Mouse (Mus musculus) embryonic facial prominence, embryonic 13.5 days (tissue): ENCODE data around the gene Abraxas1. TPM values are rescaled to one million over a fixed set of nuclear protein-coding genes. Genes with fewer than 3 reads are reported as not detected.

Source experiments
- ATAC-seq: fragments of 200-750 bp; cut with Nextera tagmentation; 2 replicates; pipeline ENCODE4 v1.8.0; 2017; ENCODE audit warnings: low read depth; ENCODE audit not compliant: insufficient number of reproducible peaks, insufficient read depth, low FRiP score, low TSS enrichment
- H3K27ac ChIP-seq: fragments of 300-500 bp; sonication (generic); 2 replicates; pipeline ENCODE4 v1.5.1; 2015; ENCODE audit warnings: moderate library complexity, mild to moderate bottlenecking, inconsistent platforms
- H3K27me3 ChIP-seq: fragments of 300-500 bp; sonication (generic); 2 replicates; pipeline ENCODE4 v1.6.1; 2015; ENCODE audit warnings: mild to moderate bottlenecking, inconsistent platforms
- H3K36me3 ChIP-seq: fragments of 300-500 bp; sonication (generic); 2 replicates; pipeline ENCODE4 v1.6.1; 2015; ENCODE audit warnings: mild to moderate bottlenecking, inconsistent platforms
- H3K4me1 ChIP-seq: fragments of 300-500 bp; sonication (generic); 2 replicates; pipeline ENCODE4 v1.6.1; 2015; ENCODE audit warnings: inconsistent platforms
- H3K4me2 ChIP-seq: fragments of 300-500 bp; sonication (generic); 2 replicates; pipeline ENCODE4 v1.6.1; 2015; ENCODE audit warnings: moderate library complexity, mild to moderate bottlenecking, inconsistent platforms
- H3K4me3 ChIP-seq: fragments of 300-500 bp; sonication (generic); 2 replicates; pipeline ENCODE4 v1.5.1; 2015; ENCODE audit warnings: mild to moderate bottlenecking, inconsistent platforms
- H3K9ac ChIP-seq: fragments of 300-500 bp; sonication (generic); 2 replicates; pipeline ENCODE4 v1.6.1; 2015; ENCODE audit warnings: mild to moderate bottlenecking, inconsistent platforms
- H3K9me3 ChIP-seq: fragments of 300-500 bp; sonication (generic); 2 replicates; pipeline ENCODE4 v1.6.1; 2016; ENCODE audit warnings: inconsistent platforms
- WGBS: fragments of 180-500 bp; shearing (Covaris S2); methylation state at CpG from one replicate; pipeline ENCODE4 v1.1.7; 2015; ENCODE audit warnings: mixed read lengths; 5-methylcytosine and 5-hydroxymethylcytosine counted together
- polyA plus RNA-seq: library from polyadenylated mRNA; unstranded; fragments of >200 nt; fragmentation: Nextera tagmentation; extraction: Ambion mirVana; gene quantifications from 2 replicates; pipeline ENCODE4 v1.2.1, GENCODE M21; 2015

Gene Abraxas1
- 36.8 and 43.1 TPM in 2 replicates for polyA plus RNA-seq

- WGBS = under 1% methylated on average over 63 of the region's 63 CpGs
- 0 out of 2 replicates have a peak, but pooled peaks cover 5% of the 10 kb centered on the region for H3K4me1 ChIP-seq
Measured at GRCm38 (mm10) chr5:100820483-100821184, at the start of gene Abraxas1. Gene Abraxas1 (minus strand): TSS chr5:100820965.

GRCm38 (mm10) chr5:100869197-100869895 is 48.6 kb upstream of the Abraxas1 start:
- Histone ChIP-seq H3K9me3 (0 out of 2 replicates have a peak, but pooled peaks cover 2% of the 10 kb centered on the region), H3K36me3 (no peaks in the 10 kb centered on the region), H3K27me3 (no peaks in the 10 kb centered on the region), H3K4me2 (no peak overlapping the region), H3K9ac (no peak overlapping the region), H3K4me3 (no peak overlapping the region), H3K4me1 (no peaks in the 10 kb centered on the region), H3K27ac (no peak overlapping the region)
- WGBS = 60% methylated on average over 4 of the region's 4 CpGs
- ATAC-seq = no peak

More at GRCm38 (mm10) chr5:100820483-100821184, at the start of gene Abraxas1:
- peak; percentile 90 for ATAC-seq
- no peaks in the 10 kb centered on the region for H3K9me3 ChIP-seq
- peak within 1 kb of the TSS; percentile 98 for H3K9ac ChIP-seq
- H3K27ac ChIP-seq = peak within 1 kb of the TSS; percentile 85
- peaks cover 15% of the 10 kb centered on the region for H3K36me3 ChIP-seq
- H3K4me3 ChIP-seq = peak within 1 kb of the TSS; percentile 84
- peak within 1 kb of the TSS; percentile 80 for H3K4me2 ChIP-seq
- H3K27me3 ChIP-seq = no peaks in the 10 kb centered on the region

GRCm38 (mm10) chr5:100866183-100866582 is 45.4 kb upstream of the Abraxas1 start:
- Histone ChIP-seq H3K9ac (no peak overlapping the region), H3K27me3 (no peaks in the 10 kb centered on the region), H3K9me3 (0 out of 2 replicates have a peak, but pooled peaks cover 2% of the 10 kb centered on the region), H3K4me3 (no peak overlapping the region), H3K4me1 (no peaks in the 10 kb centered on the region), H3K36me3 (no peaks in the 10 kb centered on the region), H3K27ac (no peak overlapping the region), H3K4me2 (no peak overlapping the region)
- no peak for ATAC-seq
- 67% methylated on average over 2 of the region's 2 CpGs for WGBS

DNA sequence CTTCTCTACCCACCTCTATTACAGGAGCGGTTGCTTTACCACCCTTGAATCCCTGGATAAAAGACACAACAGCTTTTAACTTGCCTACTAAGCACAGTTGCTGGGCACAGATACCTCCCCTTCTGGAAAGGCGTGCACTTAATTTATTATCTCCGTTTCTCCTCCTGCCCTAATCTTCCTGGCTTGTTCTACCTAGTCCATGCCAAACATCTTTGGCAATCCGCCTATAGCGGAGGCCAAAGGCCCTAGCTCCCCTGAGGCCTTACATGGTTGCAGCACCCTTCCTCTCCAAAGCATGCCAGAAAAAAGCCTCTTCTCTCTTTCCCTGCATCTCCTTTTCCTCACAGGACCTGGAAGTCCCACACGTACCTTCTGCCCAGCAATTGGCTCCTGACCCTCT is 43.7 kb upstream of the Abraxas1 start:
- no peaks in the 10 kb centered on the region for H3K36me3 ChIP-seq
- 89% methylated on average over 6 of the region's 6 CpGs for WGBS
- H3K27ac ChIP-seq = no peak overlapping the region
- H3K4me2 ChIP-seq = no peak overlapping the region
- H3K4me3 ChIP-seq = no peak overlapping the region
- no peaks in the 10 kb centered on the region for H3K9me3 ChIP-seq
- H3K27me3 ChIP-seq = no peaks in the 10 kb centered on the region
- H3K4me1 ChIP-seq = no peaks in the 10 kb centered on the region
- H3K9ac ChIP-seq = no peak overlapping the region
- ATAC-seq = no peak

DNA sequence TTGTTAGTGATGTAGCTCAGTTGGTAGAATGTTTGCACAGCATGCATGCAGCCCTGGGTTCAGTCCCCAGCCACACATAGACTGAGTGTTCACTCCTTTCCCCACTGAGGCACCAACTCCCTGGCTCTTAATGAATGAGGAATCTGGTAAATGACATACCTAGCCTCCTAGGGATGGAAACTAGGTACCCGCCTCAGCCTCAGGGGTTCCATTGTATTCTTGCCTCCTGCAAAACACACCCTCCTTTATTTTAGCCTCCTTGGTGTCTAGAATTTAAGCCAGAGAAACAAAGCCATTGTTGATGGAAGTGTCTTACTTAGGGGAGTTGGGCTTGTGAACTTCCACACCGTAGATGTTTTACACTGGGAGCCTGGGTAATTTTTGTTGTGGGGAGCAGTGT is 42.3 kb upstream of the Abraxas1 start:
- H3K4me1 ChIP-seq = no peaks in the 10 kb centered on the region
- no peaks in the 10 kb centered on the region for H3K36me3 ChIP-seq
- ATAC-seq = no peak
- H3K4me2 ChIP-seq = no peak overlapping the region
- no peaks in the 10 kb centered on the region for H3K9me3 ChIP-seq
- no peak overlapping the region for H3K9ac ChIP-seq
- H3K4me3 ChIP-seq = no peak overlapping the region
- H3K27ac ChIP-seq = no peak overlapping the region
- no peaks in the 10 kb centered on the region for H3K27me3 ChIP-seq
- WGBS = 52% methylated on average over 2 of the region's 2 CpGs

GRCm38 (mm10) chr5:100861811-100862210 is 41.0 kb upstream of the Abraxas1 start:
- 76% methylated on average over 7 of the region's 7 CpGs for WGBS
- ATAC-seq = no peak
- Histone ChIP-seq H3K4me3 (no peak overlapping the region), H3K27ac (no peak overlapping the region), H3K4me1 (no peaks in the 10 kb centered on the region), H3K36me3 (no peaks in the 10 kb centered on the region), H3K9ac (no peak overlapping the region), H3K9me3 (no peaks in the 10 kb centered on the region), H3K27me3 (no peaks in the 10 kb centered on the region), H3K4me2 (no peak overlapping the region)

DNA sequence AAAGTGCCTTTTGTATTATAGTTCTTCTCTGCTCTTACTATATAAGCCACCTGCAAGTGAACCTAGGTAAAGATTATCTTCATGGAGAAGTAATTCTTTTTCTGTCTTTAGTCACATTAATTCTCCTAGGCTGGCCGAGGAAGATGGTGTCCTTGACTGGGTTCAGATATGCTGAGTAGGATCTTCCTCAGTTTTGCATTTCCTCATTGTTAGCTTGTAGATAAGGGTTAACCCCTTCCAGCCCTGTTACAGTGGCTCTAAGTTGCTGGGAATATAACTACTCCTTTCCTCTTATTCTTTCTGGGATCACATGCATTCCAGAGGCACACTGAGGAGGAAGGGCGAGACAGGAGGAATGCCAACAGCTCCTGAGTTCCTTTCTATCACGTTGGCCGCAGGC is 40.4 kb upstream of the Abraxas1 start:
- H3K27me3 ChIP-seq = no peaks in the 10 kb centered on the region
- no peaks in the 10 kb centered on the region for H3K36me3 ChIP-seq
- no peak overlapping the region for H3K4me3 ChIP-seq
- 65% methylated on average over 4 of the region's 4 CpGs for WGBS
- no peak for ATAC-seq
- H3K4me1 ChIP-seq = no peaks in the 10 kb centered on the region
- H3K4me2 ChIP-seq = no peak overlapping the region
- H3K9ac ChIP-seq = no peak overlapping the region
- no peak overlapping the region for H3K27ac ChIP-seq
- no peaks in the 10 kb centered on the region for H3K9me3 ChIP-seq

- Histone ChIP-seq H3K4me3 (no peak overlapping the region), H3K9me3 (no peaks in the 10 kb centered on the region), H3K27me3 (no peaks in the 10 kb centered on the region), H3K36me3 (no peaks in the 10 kb centered on the region), H3K27ac (no peak overlapping the region), H3K4me2 (no peak overlapping the region), H3K4me1 (no peaks in the 10 kb centered on the region), H3K9ac (no peak overlapping the region)
- ATAC-seq = no peak
- 68% methylated on average over 12 of the region's 12 CpGs for WGBS
Measured at GRCm38 (mm10) chr5:100860417-100861053, 39.8 kb upstream of the Abraxas1 start.

- Histone ChIP-seq H3K4me3 (no peak overlapping the region), H3K9me3 (no peaks in the 10 kb centered on the region), H3K4me2 (no peak overlapping the region), H3K4me1 (no peaks in the 10 kb centered on the region), H3K36me3 (no peaks in the 10 kb centered on the region), H3K27me3 (no peaks in the 10 kb centered on the region), H3K27ac (no peak overlapping the region), H3K9ac (no peak overlapping the region)
- 81% methylated on average over 3 of the region's 3 CpGs for WGBS
- ATAC-seq = no peak
Measured at GRCm38 (mm10) chr5:100856552-100856951, 35.8 kb upstream of the Abraxas1 start.

DNA sequence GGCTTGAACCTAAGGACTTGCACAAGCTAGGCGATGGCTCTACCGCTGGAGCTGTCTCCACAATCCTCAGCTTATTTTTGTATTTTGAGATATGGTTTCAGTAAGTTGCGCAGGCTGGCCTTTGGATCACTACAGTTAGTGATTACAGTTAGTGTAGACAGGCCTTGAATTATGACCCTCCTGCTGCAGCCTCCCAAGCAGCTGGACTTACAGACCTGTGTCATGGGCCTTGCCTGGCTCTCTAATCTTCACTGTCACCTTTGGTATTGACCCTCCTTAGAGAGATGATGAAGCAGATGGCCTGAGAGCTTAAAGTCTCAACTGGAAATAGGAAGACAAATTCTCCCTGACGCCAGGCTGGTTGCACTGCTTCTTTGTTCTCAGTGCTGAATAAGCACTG is 33.2 kb upstream of the Abraxas1 start:
- no peak for ATAC-seq
- H3K9ac ChIP-seq = no peak overlapping the region
- no peaks in the 10 kb centered on the region for H3K36me3 ChIP-seq
- 78% methylated on average over 4 of the region's 4 CpGs for WGBS
- no peak overlapping the region for H3K27ac ChIP-seq
- no peaks in the 10 kb centered on the region for H3K4me1 ChIP-seq
- no peak overlapping the region for H3K4me3 ChIP-seq
- H3K27me3 ChIP-seq = peaks cover under 1% of the 10 kb centered on the region; the same call in 1 of the 2 replicates
- H3K9me3 ChIP-seq = no peaks in the 10 kb centered on the region
- H3K4me2 ChIP-seq = no peak overlapping the region

- ATAC-seq = no peak
- peak overlapping the region; percentile 64 for H3K4me3 ChIP-seq
Measured at GRCm38 (mm10) chr5:100847143-100847542, 26.4 kb upstream of the Abraxas1 start.

More at GRCm38 (mm10) chr5:100847143-100847542, 26.4 kb upstream of the Abraxas1 start:
- H3K9ac ChIP-seq = no peak overlapping the region
- peaks cover 57% of the 10 kb centered on the region for H3K27me3 ChIP-seq
- H3K4me2 ChIP-seq = peak overlapping the region; percentile 99
- H3K9me3 ChIP-seq = peaks cover 5% of the 10 kb centered on the region; the same call in 1 of the 2 replicates
- WGBS = 17% methylated on average over 2 of the region's 2 CpGs
- H3K36me3 ChIP-seq = no peaks in the 10 kb centered on the region
- H3K4me1 ChIP-seq = peaks cover 12% of the 10 kb centered on the region
- no peak overlapping the region for H3K27ac ChIP-seq
